Mouse (Mus musculus): ENCODE data around the gene Zfp729b.

Zfp729b gene

DNA sequence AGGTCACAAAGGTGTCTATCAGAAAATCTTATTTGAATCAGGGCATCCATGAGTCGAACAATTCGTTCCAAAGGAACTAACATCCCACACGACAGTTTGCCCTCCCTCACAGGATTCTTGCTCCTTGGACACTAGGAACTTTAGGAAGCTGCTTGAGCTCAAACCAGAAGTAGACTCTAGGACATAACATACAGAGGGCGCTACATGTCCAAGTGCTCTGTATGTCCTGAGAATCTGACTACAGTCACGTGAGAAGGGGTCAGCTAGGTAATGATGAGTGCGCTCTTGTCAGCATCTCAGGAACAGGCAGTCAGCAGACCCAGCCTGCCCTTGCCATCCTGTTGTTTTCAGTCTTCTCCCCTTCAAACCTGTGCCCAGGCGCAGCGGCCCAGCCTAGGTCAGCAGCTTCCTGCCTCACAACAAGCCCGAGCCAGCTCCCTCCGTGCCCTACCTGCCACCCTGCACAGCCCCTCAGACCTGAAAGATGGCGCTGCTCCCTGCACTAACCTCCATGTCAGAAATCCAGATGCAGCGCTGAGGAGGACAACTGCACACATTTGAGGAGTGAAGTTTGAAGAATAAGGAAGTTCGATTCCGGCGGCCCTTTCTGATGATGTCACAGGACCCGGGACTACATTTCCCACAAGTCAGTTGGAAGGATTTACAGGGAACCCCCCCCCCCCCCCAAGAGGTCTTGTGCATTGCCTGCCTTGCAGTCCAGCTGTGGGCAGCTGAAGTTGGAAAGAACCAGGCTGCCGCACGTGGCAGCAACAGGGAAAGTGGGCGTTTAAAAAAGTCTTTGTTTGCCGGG, at the start of gene Zfp729b:
Gene Zfp729b (minus strand): TSS at position 642 of the 811 bp plus-strand sequence.
- DNase-seq: peak; percentile 94

- no peak for DNase-seq
Observed at GRCm38 (mm10) chr13:67652496-67652895, 43.0 kb upstream of the Zfp729b start.

DNA sequence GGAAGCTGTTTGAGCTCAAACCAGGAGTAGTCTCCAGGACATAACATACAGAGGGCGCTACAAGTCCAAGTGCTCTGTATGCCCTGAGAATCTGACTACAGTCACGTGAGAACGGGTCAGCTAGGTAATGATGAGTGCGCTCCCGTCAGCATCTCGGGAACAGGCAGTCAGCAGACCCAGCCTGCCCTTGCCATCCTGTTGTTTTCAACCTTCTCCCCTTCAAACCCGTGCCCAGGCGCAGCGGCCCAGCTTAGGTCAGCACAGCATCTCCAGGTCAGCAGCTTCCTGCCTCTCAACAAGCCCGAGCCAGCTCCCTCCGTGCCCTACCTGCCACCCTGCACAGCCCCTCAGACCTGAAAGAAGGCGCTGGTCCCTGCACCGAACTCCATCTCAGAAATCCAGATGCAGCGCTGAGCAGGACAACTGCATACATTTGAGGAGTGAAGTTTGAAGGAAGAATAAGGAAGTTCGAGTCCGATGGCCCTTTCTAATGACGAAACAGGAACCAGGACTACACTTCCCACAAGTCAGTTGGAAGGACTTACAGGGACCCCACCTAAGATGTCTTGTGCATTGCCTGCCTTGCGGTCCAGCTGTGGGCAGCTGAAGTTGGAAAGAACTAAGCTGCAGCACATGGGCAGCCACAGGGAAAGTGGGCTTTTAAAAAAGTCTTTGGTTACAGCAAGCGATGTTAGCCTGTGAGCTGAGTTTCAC, 27.9 kb upstream of the Zfp729b start, which contains the start of the genes Gm49345 and Zfp729a:
Gene Gm49345 (minus strand): TSS at position 476 of the 714 bp plus-strand sequence.
Gene Zfp729a (minus strand): TSS at position 498 of the 714 bp plus-strand sequence.
- peak; percentile 94 for DNase-seq

DNA sequence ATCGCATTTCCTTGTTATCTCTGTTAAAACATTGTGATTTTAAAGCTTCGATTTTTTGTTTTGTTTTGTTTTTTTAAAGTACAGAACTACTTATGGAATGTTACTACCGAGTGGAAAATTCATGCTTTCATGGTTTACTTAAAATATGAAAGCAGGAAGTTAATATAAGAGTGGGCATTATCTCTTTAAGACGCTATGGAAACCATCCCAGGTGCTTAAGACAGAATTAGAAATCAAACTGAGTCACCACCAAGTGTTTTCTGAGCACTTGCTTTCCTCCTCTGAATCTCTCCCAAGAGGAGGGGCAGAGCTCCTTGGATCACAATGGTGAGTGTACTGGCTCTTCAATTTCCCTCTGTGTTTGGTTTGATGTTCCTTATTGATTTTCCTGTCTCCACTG, 601 bp upstream of the Zfp729b start:
- no peak for DNase-seq

GRCm38 (mm10) chr13:67572591-67573189, 36.8 kb downstream of the Zfp729b start:
- no peak for DNase-seq

DNA sequence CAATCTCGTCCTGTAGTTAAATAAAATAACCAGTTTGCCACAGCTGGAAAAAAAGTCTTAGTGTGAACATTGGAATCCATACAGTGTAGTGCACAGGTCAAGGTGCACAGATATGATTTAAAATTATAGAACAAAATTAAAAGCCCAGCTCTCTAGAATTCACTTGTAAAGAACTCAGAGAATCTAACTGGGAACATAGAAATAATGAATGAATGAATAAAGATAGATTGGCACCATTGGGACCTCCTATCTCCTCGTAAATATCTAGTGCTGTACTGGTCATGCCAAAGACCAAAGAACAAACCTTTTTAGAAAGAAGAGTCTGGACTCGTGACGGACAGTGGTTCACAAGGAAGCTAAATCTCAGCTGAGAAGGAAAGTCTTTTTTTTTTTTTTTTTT, 55.8 kb downstream of the Zfp729b start, which contains the start of gene Zfp748:
Gene Zfp748 (minus strand): TSS at position 101 of the 400 bp plus-strand sequence.
- DNase-seq: no peak

GRCm38 (mm10) chr13:67552505-67553346, 56.8 kb downstream of the Zfp729b start:
- DNase-seq: peak; percentile 93

DNA sequence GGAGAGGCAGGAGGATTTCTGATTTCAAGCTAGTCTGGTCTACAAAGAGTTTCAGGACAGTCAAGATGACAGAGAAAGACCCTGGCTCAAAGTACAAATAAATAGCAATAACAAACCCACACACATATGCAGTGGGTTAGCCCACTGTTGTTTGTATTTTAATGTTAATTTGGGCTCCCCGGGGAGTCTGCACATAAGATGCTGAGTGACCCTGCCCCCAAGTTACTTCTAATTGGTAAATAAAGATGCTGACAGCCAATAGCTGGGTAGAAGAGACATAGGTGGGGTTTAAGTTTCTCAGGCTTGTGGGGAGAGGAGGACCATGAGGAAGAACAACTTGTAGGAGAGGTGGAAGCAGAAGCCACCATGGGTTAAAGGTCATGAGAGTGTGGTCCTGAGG, 63.6 kb downstream of the Zfp729b start:
- DNase-seq: no peak
